Mouse (Mus musculus) monocyte, adult 5-6 weeks (primary cell): Measurements from ENCODE around the gene Olfr1313. TPM values are rescaled to one million over a fixed set of nuclear protein-coding genes. Genes with fewer than 3 reads are reported as not detected.
"Not testable (repeated sequence)": the region's sequence is repeated elsewhere in the genome, so short reads cannot be mapped to it uniquely, and the experiment has no call there.

Source experiments
- ATAC-seq: fragments of 153-309, 156-312 bp; replicated peaks from 2 replicates; pipeline ENCODE4 v1.8.0; 2017; ENCODE audit warnings: mild to moderate bottlenecking; ENCODE audit not compliant: low TSS enrichment, insufficient number of reproducible peaks, severe bottlenecking, poor library complexity, low FRiP score
- total RNA-seq: library from RNA; stranded (forward); fragments of 200-1000, 200-491, 200-594 nt; gene quantifications from 3 replicates; pipeline ENCODE4 v1.2.3, GENCODE M21; 2017

Gene Olfr1313
- not detected in 3 replicates for total RNA-seq

- ATAC-seq: no peak
Observed at GRCm38 (mm10) chr2:112077743-112078142, at the start of gene Olfr1313. Olfr1313 (minus strand) TSS chr2:112077843.

GRCm38 (mm10) chr2:112115340-112115739, 37.7 kb upstream of the Olfr1313 start, which contains the start of gene Olfr1315-ps1:
Olfr1315-ps1 (minus strand) TSS chr2:112115440.
- no peak for ATAC-seq

GRCm38 (mm10) chr2:112096681-112097080, 19.0 kb upstream of the Olfr1313 start, which contains the start of gene Olfr1314:
Olfr1314 (minus strand) TSS chr2:112096781.
- no peak for ATAC-seq

GRCm38 (mm10) chr2:112050138-112050537, 27.5 kb downstream of the Olfr1313 start, which contains the start of gene Olfr1312:
Olfr1312 (minus strand) TSS chr2:112050238.
- ATAC-seq: no peak

GRCm38 (mm10) chr2:112026971-112027370, 50.7 kb downstream of the Olfr1313 start:
- not testable (repeated sequence) for ATAC-seq

GRCm38 (mm10) chr2:112024312-112024711, 53.3 kb downstream of the Olfr1313 start, which contains the start of gene Olfr1311:
Olfr1311 (minus strand) TSS chr2:112024412.
- ATAC-seq: no peak

Other genes starting within 250 kb of the Olfr1313 start
- not detected in 3 replicates for gene Olfr1305, start 200.7 kb downstream of the Olfr1313 start, total RNA-seq
- not detected in 3 replicates for gene Olfr1306, start 161.6 kb downstream of the Olfr1313 start, total RNA-seq
- under 0.01 to 0.10 TPM in 2 of 3 replicates, not detected in the other for gene Olfr1307, start 128.4 kb downstream of the Olfr1313 start, total RNA-seq
- gene Olfr1308, start 112.9 kb downstream of the Olfr1313 start, total RNA-seq: not detected in 3 replicates
- not detected in 3 replicates for gene Olfr1309, start 87.6 kb downstream of the Olfr1313 start, total RNA-seq
- not detected in 3 replicates for gene Olfr1310, start 65.1 kb downstream of the Olfr1313 start, total RNA-seq
- gene Olfr1311, start 53.4 kb downstream of the Olfr1313 start, total RNA-seq: not detected in 3 replicates
- not detected in 3 replicates for gene Olfr1312, start 27.6 kb downstream of the Olfr1313 start, total RNA-seq
- not detected in 3 replicates for gene Olfr1314, start 18.9 kb upstream of the Olfr1313 start, total RNA-seq
- not detected in 3 replicates for gene Olfr1315-ps1, start 37.6 kb upstream of the Olfr1313 start, total RNA-seq
- not detected in 3 replicates for gene Olfr1316, start 57.1 kb upstream of the Olfr1313 start, total RNA-seq
- not detected in 3 replicates for gene Olfr1317, start 62.5 kb upstream of the Olfr1313 start, total RNA-seq
- gene Olfr1318, start 76.4 kb upstream of the Olfr1313 start, total RNA-seq: not detected in 3 replicates
- 21.3 to 55.5 TPM (median 46.2 TPM) in 3 replicates for gene Lpcat4, start 161.6 kb upstream of the Olfr1313 start, total RNA-seq
- gene Nutm1, start 181.4 kb upstream of the Olfr1313 start, total RNA-seq: not detected in 3 replicates
- 47.8 to 69.9 TPM (median 58.9 TPM) in 3 replicates for gene Nop10, start 184.1 kb upstream of the Olfr1313 start, total RNA-seq
- 175 to 238 TPM (median 221 TPM) in 3 replicates for gene Slc12a6, start 188.0 kb upstream of the Olfr1313 start, total RNA-seq
- gene Gm21985, start 188.5 kb upstream of the Olfr1313 start, total RNA-seq: 0.49 to 16.1 TPM (median 12.5 TPM) in 3 replicates